Mouse (Mus musculus) left cerebral cortex, postnatal 36 days (tissue): ENCODE data around the gene Vkorc1l1. TPM values are rescaled to one million over a fixed set of nuclear protein-coding genes. Genes with fewer than 3 reads are reported as not detected.

Experiments used
- DNase-seq, 2 experiments: peaks; one replicate each; pipeline ENCODE4 v3.0.0; 2021 to 2022; ENCODE audit warnings: low spot score in 2 of 2, mixed read lengths in 1 of 2
- intact Hi-C: fragments of 180-260 bp; cut with DNase I; formaldehyde crosslinking; loops from one replicate; pipeline ENCODE4 v1.15.1; 2025
- total RNA-seq, 2 experiments: library from RNA; stranded (reverse); gene quantifications; 2 replicates each; pipeline ENCODE4 v1.2.3; 2021

Vkorc1l1 gene
- total RNA-seq, 2 experiments from 2014 or later: 45.5 to 45.8 TPM

GRCm38 (mm10) chr5:130029142-130029897 is 87.5 kb downstream of the Vkorc1l1 start, which contains the start of the genes Asl and Crcp:
Gene Asl (minus strand): TSS chr5:130029247.
Gene Crcp (plus strand): TSS chr5:130029290.
- intact Hi-C loops: no loop called here
- DNase-seq: peak; percentile 91 to 94

DNA sequence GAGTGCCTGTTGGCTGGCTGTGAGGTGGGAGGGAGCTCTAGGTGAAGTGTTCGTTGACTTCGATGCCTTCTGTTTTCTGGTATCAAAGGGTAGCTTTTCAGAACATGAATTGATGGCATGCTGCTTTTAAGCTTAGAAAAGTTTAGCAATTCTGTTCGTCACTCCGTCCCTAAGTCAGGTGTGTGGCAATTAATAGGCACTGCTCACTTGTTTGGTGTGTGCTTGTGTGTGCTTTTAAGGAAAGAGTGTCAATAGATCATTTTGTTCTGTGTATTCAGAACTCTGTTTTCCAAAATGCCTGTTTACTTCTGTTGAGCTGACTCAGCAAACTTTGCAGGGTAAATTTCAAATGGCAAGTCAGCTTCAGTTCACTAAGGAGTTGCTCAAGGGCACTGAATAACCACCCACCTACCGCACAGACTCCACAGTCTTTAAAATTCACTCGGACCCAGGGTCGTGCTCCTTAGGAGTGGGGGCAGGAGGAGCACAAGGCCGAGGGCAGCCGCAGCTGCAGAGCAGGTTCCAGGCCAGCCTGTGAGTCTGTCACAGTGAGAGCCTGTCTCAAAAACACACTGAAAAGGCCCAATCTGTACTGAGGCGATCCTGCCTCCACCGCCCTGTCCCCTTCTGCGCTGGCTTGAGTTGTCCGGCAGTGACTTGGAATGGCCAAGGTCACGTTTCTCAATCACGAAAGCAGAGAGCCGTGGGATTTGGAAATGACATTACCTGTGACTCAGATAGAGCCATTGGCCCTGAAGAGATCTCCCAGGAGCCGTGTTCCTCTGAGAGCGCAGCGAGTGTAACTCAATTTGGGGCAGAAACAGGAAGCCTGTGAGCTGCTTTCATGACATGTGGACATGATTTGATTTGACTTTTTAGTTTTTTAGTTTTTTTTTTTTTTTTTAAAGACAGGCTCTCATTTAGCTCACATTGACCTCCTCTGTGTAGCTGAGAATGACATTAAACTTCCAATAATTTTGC is 89.9 kb downstream of the Vkorc1l1 start:
- no peak for DNase-seq
- intact Hi-C loops: no loop called here

DNA sequence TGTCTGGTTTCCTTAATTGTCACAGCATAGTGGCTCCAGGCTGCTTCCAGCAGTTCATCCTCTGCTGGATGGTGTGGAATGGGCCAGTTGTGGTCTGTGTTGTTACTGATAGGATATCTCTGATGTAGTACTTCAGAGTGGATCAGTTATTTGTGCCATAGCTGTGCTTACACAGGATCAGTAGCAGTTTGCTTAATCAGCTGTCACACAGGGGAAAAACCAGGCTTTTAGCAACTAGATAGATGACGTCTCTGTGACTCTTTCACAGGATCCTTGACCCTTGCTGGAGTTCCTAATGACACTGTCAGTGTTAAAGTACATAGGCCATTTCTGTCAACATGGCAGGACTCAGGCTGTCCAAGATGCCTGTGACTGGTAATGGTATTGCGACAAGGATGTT is 92.1 kb downstream of the Vkorc1l1 start:
- DNase-seq: no peak
- intact Hi-C loops: no loop called here

Other genes starting within 250 kb of the Vkorc1l1 start
- gene Sept14, start 233.5 kb upstream of the Vkorc1l1 start, total RNA-seq: not detected
- 10 to 100 TPM; 73.6 to 77.1 TPM for gene Mrps17, start 226.5 kb upstream of the Vkorc1l1 start, total RNA-seq
- gene Nipsnap2, start 216.9 kb upstream of the Vkorc1l1 start, total RNA-seq: 10 to 100 TPM; 78.8 to 80.8 TPM
- gene Psph, start 154.5 kb upstream of the Vkorc1l1 start, total RNA-seq: 10 to 100 TPM; 21.6 to 23.2 TPM
- gene Sumf2, start 95.0 kb upstream of the Vkorc1l1 start, total RNA-seq: 10 to 100 TPM; 17.3 to 22.5 TPM
- 100 to 1,000 TPM; 406 to 444 TPM for gene Chchd2, start 54.5 kb upstream of the Vkorc1l1 start, total RNA-seq
- gene Zbed5, start 46.2 kb upstream of the Vkorc1l1 start, total RNA-seq: 1 to 10 TPM; 5.1 to 5.6 TPM
- 10 to 100 TPM; 13.8 to 16.3 TPM for gene Phkg1, start 43.4 kb upstream of the Vkorc1l1 start, total RNA-seq
- 1 to 10 TPM; 1.1 to 3.8 TPM for gene Nupr1l, start 33.4 kb upstream of the Vkorc1l1 start, total RNA-seq
- gene Gusb, start 61.1 kb downstream of the Vkorc1l1 start, total RNA-seq: 10 to 100 TPM; 10.5 to 11.8 TPM
- gene Asl, start 87.3 kb downstream of the Vkorc1l1 start, total RNA-seq: 10 to 100 TPM; 17.7 to 19.9 TPM
- 10 to 100 TPM; 33.9 to 36.6 TPM for gene Crcp, start 87.3 kb downstream of the Vkorc1l1 start, total RNA-seq
- gene Tpst1, start 131.4 kb downstream of the Vkorc1l1 start, total RNA-seq: 10 to 100 TPM; 33.2 to 35.3 TPM
- gene Kctd7, start 202.9 kb downstream of the Vkorc1l1 start, total RNA-seq: 10 to 100 TPM in 1 of 2 experiments, 1 to 10 TPM in 1; 9.4 to 13.1 TPM
- 10 to 100 TPM; 58.6 to 59.7 TPM for gene Rabgef1, start 229.8 kb downstream of the Vkorc1l1 start, total RNA-seq